Mouse (Mus musculus) MEL (cell line): ENCODE measurements around the gene Rnf126.

ENCODE experiments used
- CHD2 ChIP-seq: IDR thresholded peaks from 2 replicates; pipeline ENCODE4 v1.6.1; 2011; ENCODE audit warnings: low read length, improper control_type of control experiment
- CTCF ChIP-seq, 3 experiments: IDR thresholded peaks in 2 of 3; conservative IDR thresholded peaks in 1 of 3; 2 replicates each; pipeline ENCODE4 v1.5.1; 2011 to 2012; ENCODE audit warnings: low read length in 3 of 3, low read depth in 2 of 3, mild to moderate bottlenecking in 2 of 3, improper control_type of control experiment in 1 of 3, inconsistent platforms in 1 of 3, mixed read lengths in 1 of 3, moderate library complexity in 1 of 3; ENCODE audit not compliant: control insufficient read depth in 1 of 3, insufficient read depth in 1 of 3, poor library complexity in 1 of 3, severe bottlenecking in 1 of 3
- E2F4 ChIP-seq: IDR thresholded peaks from 2 replicates; pipeline ENCODE4 v1.6.1; 2011; ENCODE audit warnings: low read depth, low read length, improper control_type of control experiment, borderline replicate concordance
- ELF1 ChIP-seq: IDR thresholded peaks from 2 replicates; pipeline ENCODE4 v1.6.1; 2014; ENCODE audit warnings: low read depth, mild to moderate bottlenecking, inconsistent platforms, low read length, improper control_type of control experiment, moderate library complexity
- EP300 ChIP-seq, 2 experiments: IDR thresholded peaks; 2 replicates each; pipeline ENCODE4 v1.6.1; 2011; ENCODE audit warnings: improper control_type of control experiment in 2 of 2, low read length in 2 of 2, low read depth in 1 of 2, mild to moderate bottlenecking in 1 of 2
- MAX ChIP-seq: IDR thresholded peaks from 2 replicates; pipeline ENCODE4 v1.6.1; 2011; ENCODE audit warnings: low read length, improper control_type of control experiment
- MEF2A ChIP-seq: IDR thresholded peaks from 2 replicates; pipeline ENCODE4 v1.6.1; 2014; ENCODE audit warnings: low read depth, mild to moderate bottlenecking, inconsistent platforms, low read length, improper control_type of control experiment; ENCODE audit not compliant: poor library complexity, insufficient replicate concordance, severe bottlenecking; ENCODE audit errors: extremely low read depth
- MYB ChIP-seq: IDR thresholded peaks from 2 replicates; pipeline ENCODE4 v1.6.1; 2011; ENCODE audit warnings: mild to moderate bottlenecking, low read depth, low read length, improper control_type of control experiment
- MYC ChIP-seq: IDR thresholded peaks from 2 replicates; pipeline ENCODE4 v1.6.1; 2011; ENCODE audit warnings: low read depth, mild to moderate bottlenecking, low read length, improper control_type of control experiment, moderate library complexity
- POLR2A ChIP-seq, 2 experiments: IDR thresholded peaks; 2 replicates each; pipeline ENCODE4 v1.6.1; 2011 to 2012; ENCODE audit warnings: low read length in 2 of 2, mild to moderate bottlenecking in 2 of 2, control low read depth in 1 of 2, improper control_type of control experiment in 1 of 2, low read depth in 1 of 2, moderate library complexity in 1 of 2; ENCODE audit not compliant: control insufficient read depth in 1 of 2, insufficient read depth in 1 of 2, poor library complexity in 1 of 2
- SIN3A ChIP-seq: IDR thresholded peaks from 2 replicates; pipeline ENCODE4 v1.6.1; 2012; ENCODE audit warnings: low read length, improper control_type of control experiment, inconsistent platforms
- TAL1 ChIP-seq: IDR thresholded peaks from 2 replicates; pipeline ENCODE4 v1.6.1; 2012; ENCODE audit warnings: mild to moderate bottlenecking, inconsistent platforms, low read length, moderate library complexity, mixed read lengths
- TCF12 ChIP-seq: IDR thresholded peaks from 2 replicates; pipeline ENCODE4 v1.6.1; 2014; ENCODE audit warnings: low read depth, mild to moderate bottlenecking, inconsistent platforms, low read length, improper control_type of control experiment, moderate library complexity
- USF1 ChIP-seq: IDR thresholded peaks from 2 replicates; pipeline ENCODE4 v1.6.1; 2014; ENCODE audit warnings: low read depth, mild to moderate bottlenecking, inconsistent platforms, low read length, improper control_type of control experiment, moderate library complexity

DNA sequence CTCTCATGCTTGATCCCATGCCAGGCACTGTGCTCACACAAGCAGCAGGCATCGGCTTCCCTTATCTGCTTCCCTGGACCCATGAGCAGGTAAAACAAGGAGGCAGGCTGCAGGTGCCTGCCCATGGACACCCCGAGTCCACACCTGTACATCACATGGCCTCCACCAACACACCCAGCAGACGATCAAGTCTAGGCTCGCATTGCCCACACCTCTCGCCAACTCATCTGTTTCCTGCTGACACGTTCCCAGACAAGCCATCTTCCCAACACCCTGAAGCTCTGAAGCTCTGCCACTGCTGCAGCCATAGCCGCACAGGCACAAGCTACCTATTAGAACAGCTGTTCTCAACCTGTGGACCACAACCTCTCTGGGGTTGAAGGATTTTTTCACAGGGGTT, 2.5 kb downstream of the Rnf126 start:
- TF ChIP-seq CTCF (IDR thresholded peaks at IDR 0.05 in 2 of 3, conservative IDR thresholded peaks at IDR 0.05 in 1 of 3; ENCODE audit: control insufficient read depth in 1 of 3, insufficient read depth in 1 of 3, low read depth in 2 of 3, low read length in 3 of 3, poor library complexity in 1 of 3, severe bottlenecking in 1 of 3) (no peak), EP300 (IDR thresholded peaks at IDR 0.05; ENCODE audit: low read depth in 1 of 2, low read length in 2 of 2) (no peak), E2F4 (no peak), ELF1 (no peak), USF1 (no peak), MYC (no peak), SIN3A (no peak), POLR2A (IDR thresholded peaks at IDR 0.05; ENCODE audit: control insufficient read depth in 1 of 2, insufficient read depth in 1 of 2, low read depth in 1 of 2, low read length in 2 of 2, poor library complexity in 1 of 2) (no peak), MYB (no peak), TCF12 (no peak), TAL1 (no peak), CHD2 (no peak), MEF2A (no peak), MAX (no peak)
